Mouse (Mus musculus) layer of hippocampus, adult 8-10 months (tissue): ENCODE results near the gene Dedd. TPM values are rescaled to one million over a fixed set of nuclear protein-coding genes. Genes with fewer than 3 reads are reported as not detected.

Source experiments
- DNase-seq, 2 experiments: peaks; one replicate each; pipeline ENCODE4 v3.0.0; 2022; ENCODE audit warnings: low spot score in 2 of 2
- total RNA-seq, 4 experiments: library from RNA; stranded (reverse); gene quantifications; 2 replicates each; pipeline ENCODE4 v1.2.4; 2022

Dedd gene
- total RNA-seq, 4 experiments from 2014 or later = 35.7 to 41.2 (median 38.2) TPM

- DNase-seq = peak in 1 of 2 experiments; percentile 25
Measured at GRCm38 (mm10) chr1:171360253-171360652, 31.3 kb downstream of the Dedd start.

GRCm38 (mm10) chr1:171360656-171361055, 31.7 kb downstream of the Dedd start, which contains the start of gene Klhdc9:
TSS of gene Klhdc9 (minus strand) at chr1:171360798.
- peak; percentile 89 to 95 for DNase-seq

- DNase-seq = peak; percentile 65 to 66
Measured at GRCm38 (mm10) chr1:171361106-171362103, 32.5 kb downstream of the Dedd start.

GRCm38 (mm10) chr1:171365934-171366333, 37.0 kb downstream of the Dedd start:
- no peak for DNase-seq

DNA sequence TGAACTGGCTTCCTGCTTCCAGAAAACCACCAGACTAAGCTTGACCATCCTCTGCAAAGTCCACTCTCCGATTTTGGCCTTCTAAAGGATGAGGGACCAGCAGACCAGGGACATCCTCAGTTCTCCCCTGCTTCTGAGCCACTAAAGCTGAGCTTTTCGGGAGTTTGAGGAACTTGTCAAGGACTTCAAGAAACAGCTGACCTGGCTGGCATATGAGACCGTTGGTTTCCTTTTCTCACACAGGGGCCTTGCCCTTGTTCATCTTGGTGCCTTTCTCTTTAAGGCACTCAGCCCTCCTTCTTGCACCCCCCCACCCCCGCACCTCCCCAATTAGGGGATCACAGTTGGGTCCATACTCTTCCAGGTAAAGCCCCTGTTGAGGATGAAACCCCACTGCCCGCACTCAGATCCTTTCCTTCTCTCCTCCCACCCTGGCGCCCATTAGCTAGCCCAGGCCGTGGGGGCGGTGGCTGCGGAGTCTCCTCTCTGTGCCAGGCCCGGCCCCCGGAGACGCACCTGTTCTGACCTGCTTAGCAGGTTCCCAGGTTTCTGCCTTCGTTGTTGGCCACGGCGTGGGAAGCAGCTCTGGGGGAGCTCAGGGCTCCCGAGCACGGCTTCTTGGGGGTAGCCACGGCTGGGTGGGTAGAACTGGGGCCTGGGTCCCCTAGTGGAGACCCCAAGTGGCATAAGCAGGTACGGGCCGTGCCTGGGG, 41.1 kb downstream of the Dedd start, which contains the start of gene Nectin4:
Gene Nectin4, plus strand, starts transcription at position 255 of the 712 bp plus-strand sequence.
- no peak for DNase-seq

GRCm38 (mm10) chr1:171372880-171373279, 43.9 kb downstream of the Dedd start:
- DNase-seq = no peak

- DNase-seq = no peak
Measured at GRCm38 (mm10) chr1:171373946-171374345, 45.0 kb downstream of the Dedd start.

GRCm38 (mm10) chr1:171375646-171376097, 46.7 kb downstream of the Dedd start:
- DNase-seq = no peak

DNA sequence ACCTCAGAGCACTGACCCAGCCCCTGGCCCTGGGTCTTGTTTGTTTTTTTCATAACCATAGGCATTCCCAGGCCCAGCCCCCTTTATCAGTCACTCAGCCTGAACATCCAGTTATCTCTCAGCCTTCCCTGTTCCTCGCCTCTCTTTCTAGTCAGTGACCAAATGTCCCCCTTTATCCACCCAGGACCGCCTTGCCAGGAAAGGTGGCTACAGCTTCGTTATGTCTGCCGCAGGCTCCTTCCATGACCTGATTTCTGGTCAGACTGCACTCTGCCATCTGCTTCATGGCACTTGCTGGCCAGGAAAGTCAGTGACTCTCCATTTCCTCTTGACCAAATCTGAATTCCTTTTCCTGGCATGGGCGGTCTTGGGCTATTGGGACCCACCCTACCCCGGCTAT, 49.4 kb downstream of the Dedd start:
- no peak for DNase-seq

- DNase-seq = peak; percentile 73 to 77
Measured at GRCm38 (mm10) chr1:171379935-171380599, 51.1 kb downstream of the Dedd start.

DNA sequence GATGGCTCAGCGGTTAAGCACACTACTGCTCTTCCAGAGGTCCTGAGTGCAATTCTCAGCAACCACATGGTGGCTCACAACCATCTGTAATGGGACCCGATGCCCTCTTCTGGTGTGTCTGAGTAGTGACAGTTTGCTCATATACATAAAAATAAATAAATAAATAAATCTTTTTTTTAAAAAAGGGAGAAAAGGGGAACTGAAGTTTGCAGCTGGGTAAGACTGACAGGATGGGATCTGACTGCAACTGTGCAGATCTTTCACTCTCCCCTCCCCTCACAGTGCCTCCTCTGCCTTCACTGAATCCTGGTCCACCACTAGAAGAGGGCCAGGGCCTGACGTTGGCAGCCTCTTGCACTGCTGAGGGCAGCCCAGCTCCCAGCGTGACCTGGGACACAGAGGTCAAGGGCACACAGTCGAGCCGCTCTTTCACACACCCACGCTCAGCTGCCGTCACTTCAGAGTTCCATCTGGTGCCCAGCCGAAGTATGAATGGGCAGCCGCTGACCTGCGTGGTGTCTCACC, 53.2 kb downstream of the Dedd start:
- DNase-seq = no peak

DNA sequence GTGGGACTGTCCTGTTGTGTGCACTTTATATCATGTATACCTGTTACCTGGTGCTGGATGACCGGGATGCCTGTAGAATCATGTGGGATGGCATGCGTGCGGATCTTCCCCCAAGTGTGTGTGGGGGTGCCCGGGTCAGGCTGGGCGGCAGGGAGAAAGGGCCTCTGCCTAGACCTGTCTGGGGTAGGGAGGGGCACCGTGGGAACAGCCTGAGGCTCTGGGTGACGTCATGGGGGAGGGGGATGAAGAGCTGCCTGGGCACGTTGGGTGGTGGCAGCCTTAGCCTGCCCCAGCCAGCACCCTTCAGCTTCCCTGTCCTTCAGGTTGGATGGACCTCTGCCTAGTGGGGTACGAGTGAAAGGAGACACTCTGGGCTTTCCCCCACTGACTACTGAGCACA, 55.4 kb downstream of the Dedd start:
- no peak for DNase-seq

GRCm38 (mm10) chr1:171385171-171385570, 56.2 kb downstream of the Dedd start:
- no peak for DNase-seq

GRCm38 (mm10) chr1:171387099-171387498, 58.2 kb downstream of the Dedd start:
- no peak for DNase-seq

DNA sequence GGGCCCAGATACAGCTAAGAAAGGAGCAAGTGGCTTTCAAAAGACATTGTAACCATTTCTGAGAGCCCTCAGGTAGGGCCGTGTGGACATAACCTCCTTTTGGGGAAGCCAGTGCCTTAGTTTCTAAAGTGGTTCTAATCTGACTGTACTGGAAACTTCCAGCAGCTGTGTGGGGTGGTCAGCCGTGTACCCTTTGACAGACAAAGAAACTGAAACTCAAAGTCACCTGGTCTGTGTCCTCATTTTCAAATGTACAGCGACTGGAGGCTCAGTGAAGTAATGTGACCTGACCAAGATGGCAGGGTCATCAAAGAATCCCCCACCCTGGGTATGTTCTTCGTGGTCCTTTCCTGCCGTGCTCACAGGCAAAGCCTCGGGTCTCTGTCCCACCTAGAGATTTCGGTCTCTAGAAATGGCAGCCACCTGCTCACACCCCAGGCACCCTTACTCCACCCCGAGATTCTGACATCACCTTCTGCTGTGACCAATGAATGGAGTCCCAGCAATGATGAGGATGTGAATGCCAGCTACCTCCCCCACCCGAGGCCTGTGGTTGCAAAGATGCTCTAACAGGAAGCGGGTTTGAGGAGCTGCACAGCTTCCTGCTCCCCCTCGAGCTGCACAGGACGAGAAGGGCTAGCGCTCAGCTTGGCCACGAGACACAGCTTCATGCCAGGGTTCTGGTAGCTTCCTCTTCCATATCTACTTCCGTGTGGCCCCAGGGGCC, 59.6 kb downstream of the Dedd start, which contains the start of gene Arhgap30:
Gene Arhgap30, plus strand, starts transcription at position 579 of the 727 bp plus-strand sequence.
- DNase-seq = no peak

DNA sequence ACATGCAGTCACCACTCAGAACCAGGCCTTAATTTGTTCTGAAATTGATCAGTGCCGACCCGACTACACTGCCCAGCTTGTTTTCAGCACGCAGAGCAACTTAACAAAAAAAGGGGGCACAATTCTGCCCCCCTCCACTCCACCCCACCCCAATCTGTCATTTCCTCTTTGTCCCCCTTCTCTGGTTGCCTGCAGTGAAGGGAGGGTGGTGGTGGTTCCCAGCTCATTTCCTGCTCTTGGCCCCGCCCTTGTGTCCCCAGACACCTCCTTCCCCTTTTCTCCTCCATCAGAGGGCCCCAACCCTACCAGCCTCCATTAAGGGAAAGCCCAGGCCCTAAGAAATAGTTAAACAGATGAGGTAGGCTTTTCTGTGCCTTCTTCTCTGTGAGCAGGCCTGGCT, 61.2 kb downstream of the Dedd start:
- no peak for DNase-seq
